Mouse (Mus musculus): Measurements from ENCODE around the gene Olfr495. TPM values are rescaled to one million over a fixed set of nuclear protein-coding genes. Genes with fewer than 3 reads are reported as not detected.

Olfr495 gene
- polyA plus RNA-seq (2012; fragmentation: generic; extraction: Trizol), result not detected
- long read RNA-seq, experiment 1, result 0 reads
- long read RNA-seq, experiment 2, result 0 reads

- Histone ChIP-seq H3K79me2 (ENCODE audit: control insufficient read depth, insufficient read depth) (no peaks in the 10 kb centered on the region), H3K27me3 (ENCODE audit: control insufficient read depth, insufficient read depth, insufficient read length) (no peaks in the 10 kb centered on the region), H3K4me3 (ENCODE audit: insufficient read depth, poor library complexity, severe bottlenecking) (no peak within 1 kb of the TSS), H3ac (ENCODE audit: control insufficient read depth, insufficient read length, low read depth) (no peak within 1 kb of the TSS), H3K79me3 (ENCODE audit: low read depth) (no peaks in the 10 kb centered on the region), H3K36me3 (ENCODE audit: control insufficient read depth, insufficient read depth) (no peaks in the 10 kb centered on the region)
- TF ChIP-seq MAX (IDR thresholded peaks at IDR 0.05) (no peak), CEBPB (IDR thresholded peaks at IDR 0.05; ENCODE audit: low read depth) (no peak)
Observed at GRCm38 (mm10) chr7:108392867-108393266, at the start of gene Olfr495. Gene Olfr495, plus strand, starts transcription at chr7:108393167.

GRCm38 (mm10) chr7:108346879-108347278, 46.1 kb upstream of the Olfr495 start, which contains the start of gene Olfr493:
Gene Olfr493, minus strand, starts transcription at chr7:108346979.
- Histone ChIP-seq H3K4me3 (ENCODE audit: insufficient read depth, poor library complexity, severe bottlenecking) (no peak within 1 kb of the TSS), H3K27me3 (ENCODE audit: control insufficient read depth, insufficient read depth, insufficient read length) (no peaks in the 10 kb centered on the region)
- TF ChIP-seq USF1 (IDR thresholded peaks at IDR 0.05; ENCODE audit: low read depth) (no peak), MYOG (IDR thresholded peaks at IDR 0.05; ENCODE audit: control insufficient read depth, extremely low read depth, insufficient read length) (no peak), MYOD1 (IDR thresholded peaks at IDR 0.05; ENCODE audit: control insufficient read depth, insufficient read length, low read depth) (no peak), CTCF (IDR thresholded peaks at IDR 0.05; ENCODE audit: control insufficient read depth, insufficient read depth, insufficient read length) (no peak)

GRCm38 (mm10) chr7:108365035-108365434, 27.9 kb upstream of the Olfr495 start, which contains the start of gene Olfr494:
Gene Olfr494, plus strand, starts transcription at chr7:108365335.
- Histone ChIP-seq H3K4me3 (ENCODE audit: insufficient read depth, poor library complexity, severe bottlenecking) (no peak within 1 kb of the TSS), H3K27me3 (ENCODE audit: control insufficient read depth, insufficient read depth, insufficient read length) (no peaks in the 10 kb centered on the region), H3K79me3 (ENCODE audit: low read depth) (no peaks in the 10 kb centered on the region), H3ac (ENCODE audit: control insufficient read depth, insufficient read length, low read depth) (no peak within 1 kb of the TSS), H3K36me3 (ENCODE audit: control insufficient read depth, insufficient read depth) (no peaks in the 10 kb centered on the region), H3K79me2 (ENCODE audit: control insufficient read depth, insufficient read depth) (no peaks in the 10 kb centered on the region)
- no peak for TF ChIP-seq CEBPB (IDR thresholded peaks at IDR 0.05; ENCODE audit: low read depth)
- no peak for TF ChIP-seq MAX (IDR thresholded peaks at IDR 0.05)
- no peak for TF ChIP-seq MYOG (IDR thresholded peaks at IDR 0.05; ENCODE audit: control insufficient read depth, extremely low read depth, insufficient read length)
- no peak for TF ChIP-seq CTCF (IDR thresholded peaks at IDR 0.05; ENCODE audit: control insufficient read depth, insufficient read depth, insufficient read length)
- no peak for TF ChIP-seq USF1 (IDR thresholded peaks at IDR 0.05; ENCODE audit: low read depth)
- no peak for TF ChIP-seq FOSL1 (IDR thresholded peaks at IDR 0.05; ENCODE audit: insufficient read depth, low read length, poor library complexity, severe bottlenecking)
- TF ChIP-seq MYOD1 (IDR thresholded peaks at IDR 0.05; ENCODE audit: control insufficient read depth, insufficient read length, low read depth), result no peak

More at GRCm38 (mm10) chr7:108346879-108347278, 46.1 kb upstream of the Olfr495 start, which contains the start of gene Olfr493:
- Histone ChIP-seq H3ac (ENCODE audit: control insufficient read depth, insufficient read length, low read depth) (no peak within 1 kb of the TSS), H3K79me3 (ENCODE audit: low read depth) (no peaks in the 10 kb centered on the region), H3K36me3 (ENCODE audit: control insufficient read depth, insufficient read depth) (no peaks in the 10 kb centered on the region), H3K79me2 (ENCODE audit: control insufficient read depth, insufficient read depth) (no peaks in the 10 kb centered on the region)

- Histone ChIP-seq H3ac (ENCODE audit: control insufficient read depth, insufficient read length, low read depth) (no peak within 1 kb of the TSS), H3K79me2 (ENCODE audit: control insufficient read depth, insufficient read depth) (no peaks in the 10 kb centered on the region), H3K4me3 (ENCODE audit: insufficient read depth, poor library complexity, severe bottlenecking) (no peak within 1 kb of the TSS), H3K36me3 (ENCODE audit: control insufficient read depth, insufficient read depth) (no peaks in the 10 kb centered on the region), H3K79me3 (ENCODE audit: low read depth) (no peaks in the 10 kb centered on the region), H3K27me3 (ENCODE audit: control insufficient read depth, insufficient read depth, insufficient read length) (no peaks in the 10 kb centered on the region)
- TF ChIP-seq USF1 (IDR thresholded peaks at IDR 0.05; ENCODE audit: low read depth) (no peak), MAX (IDR thresholded peaks at IDR 0.05) (no peak), CEBPB (IDR thresholded peaks at IDR 0.05; ENCODE audit: low read depth) (no peak), FOSL1 (IDR thresholded peaks at IDR 0.05; ENCODE audit: insufficient read depth, low read length, poor library complexity, severe bottlenecking) (no peak)
Observed at GRCm38 (mm10) chr7:108420121-108420520, 27.2 kb downstream of the Olfr495 start, which contains the start of gene Olfr497. Gene Olfr497, plus strand, starts transcription at chr7:108420421.

Other genes with a start within 250 kb of the Olfr495 start
- not detected for gene Olfr485, start 233.3 kb upstream of the Olfr495 start, polyA plus RNA-seq (2012; fragmentation: generic; extraction: Trizol)
- not detected for gene Olfr486, start 220.4 kb upstream of the Olfr495 start, polyA plus RNA-seq (2012; fragmentation: generic; extraction: Trizol)
- gene Olfr487, start 178.5 kb upstream of the Olfr495 start, polyA plus RNA-seq (2012; fragmentation: generic; extraction: Trizol), result not detected
- not detected for gene Olfr488, start 134.8 kb upstream of the Olfr495 start, polyA plus RNA-seq (2012; fragmentation: generic; extraction: Trizol)
- gene Olfr490, start 104.2 kb upstream of the Olfr495 start, polyA plus RNA-seq (2012; fragmentation: generic; extraction: Trizol), result not detected
- not detected for gene Olfr491, start 79.7 kb upstream of the Olfr495 start, polyA plus RNA-seq (2012; fragmentation: generic; extraction: Trizol)
- not detected for gene Olfr492, start 69.5 kb upstream of the Olfr495 start, polyA plus RNA-seq (2012; fragmentation: generic; extraction: Trizol)
- not detected for gene Olfr493, start 46.2 kb upstream of the Olfr495 start, polyA plus RNA-seq (2012; fragmentation: generic; extraction: Trizol)
- not detected for gene Olfr494, start 27.8 kb upstream of the Olfr495 start, polyA plus RNA-seq (2012; fragmentation: generic; extraction: Trizol)
- not detected for gene Olfr497, start 27.3 kb downstream of the Olfr495 start, polyA plus RNA-seq (2012; fragmentation: generic; extraction: Trizol)
- not detected for gene Olfr498, start 72.2 kb downstream of the Olfr495 start, polyA plus RNA-seq (2012; fragmentation: generic; extraction: Trizol)
- gene Olfr502, start 131.9 kb downstream of the Olfr495 start, polyA plus RNA-seq (2012; fragmentation: generic; extraction: Trizol), result not detected
- gene Olfr503, start 151.4 kb downstream of the Olfr495 start, polyA plus RNA-seq (2012; fragmentation: generic; extraction: Trizol), result not detected
- gene Olfr504, start 172.6 kb downstream of the Olfr495 start, polyA plus RNA-seq (2012; fragmentation: generic; extraction: Trizol), result not detected
- gene Olfr506, start 217.6 kb downstream of the Olfr495 start, polyA plus RNA-seq (2012; fragmentation: generic; extraction: Trizol), result 0.01 TPM
- gene Olfr507, start 228.6 kb downstream of the Olfr495 start, polyA plus RNA-seq (2012; fragmentation: generic; extraction: Trizol), result not detected
- gene Olfr508, start 236.8 kb downstream of the Olfr495 start, polyA plus RNA-seq (2012; fragmentation: generic; extraction: Trizol), result not detected